Mouse (Mus musculus) hindbrain, postnatal 0 days (tissue): ENCODE data around the gene Lrrc46. TPM values are rescaled to one million over a fixed set of nuclear protein-coding genes. Genes with fewer than 3 reads are reported as not detected.

Experiments
- ATAC-seq: fragments of 200-750 bp; cut with Nextera tagmentation; 2 replicates; pipeline ENCODE4 v1.8.0; 2017; ENCODE audit warnings: mild to moderate bottlenecking, moderate TSS enrichment, moderate library complexity
- DNase-seq: peaks from one replicate; pipeline ENCODE4 v3.0.0-alpha.2; 2015; ENCODE audit warnings: low spot score
- H3K27ac ChIP-seq: fragments of 300-500 bp; sonication (generic); 2 replicates; pipeline ENCODE4 v1.5.1; 2014; ENCODE audit warnings: mild to moderate bottlenecking
- H3K27me3 ChIP-seq: fragments of 300-500 bp; sonication (generic); 2 replicates; pipeline ENCODE4 v1.6.1; 2014; ENCODE audit warnings: low read length, mixed read lengths; ENCODE audit not compliant: insufficient read depth
- H3K36me3 ChIP-seq: fragments of 300-500 bp; sonication (generic); 2 replicates; pipeline ENCODE4 v1.6.1; 2014; ENCODE audit warnings: low read length, mixed read lengths; ENCODE audit not compliant: insufficient read depth
- H3K4me1 ChIP-seq: fragments of 300-500 bp; sonication (generic); 2 replicates; pipeline ENCODE4 v1.6.1; 2014; ENCODE audit warnings: antibody characterized with exemption, low read length, mixed read lengths; ENCODE audit not compliant: insufficient read depth
- H3K4me2 ChIP-seq: fragments of 300-500 bp; sonication (generic); 2 replicates; pipeline ENCODE4 v1.6.1; 2014; ENCODE audit warnings: low read depth, mild to moderate bottlenecking, low read length, moderate library complexity, mixed read lengths
- H3K4me3 ChIP-seq: fragments of 300-500 bp; sonication (generic); 2 replicates; pipeline ENCODE4 v1.5.1; 2014; ENCODE audit warnings: low read length
- H3K9ac ChIP-seq: fragments of 300-500 bp; sonication (generic); replicated peaks from 2 replicates; pipeline ENCODE4 v1.6.1; 2014; ENCODE audit warnings: mild to moderate bottlenecking, low read length, moderate library complexity, mixed read lengths
- H3K9me3 ChIP-seq: fragments of 300-500 bp; sonication (generic); 2 replicates; pipeline ENCODE4 v1.6.1; 2016; ENCODE audit warnings: low read length, mixed read lengths
- CTCF ChIP-seq: IDR thresholded peaks from 2 replicates; pipeline ENCODE4 v1.5.1; 2016; ENCODE audit warnings: antibody characterized with exemption, control low read depth, low read depth
- WGBS: fragments of 180-500 bp; shearing (Covaris S2); extraction: QIAGEN DNeasy Blood & Tissue Kit; methylation state at CpG from one replicate; pipeline ENCODE4 v1.1.7; 2014; 5-methylcytosine and 5-hydroxymethylcytosine counted together
- microRNA-seq, 2 experiments: library from miRNA; unstranded; fragments of <30 nt; microRNA quantifications; one replicate each; pipeline ENCODE4; 2016
- polyA plus RNA-seq: library from polyadenylated mRNA; unstranded; fragments of >200 nt; fragmentation: Nextera tagmentation; extraction: Ambion mirVana; gene quantifications from 2 replicates; pipeline ENCODE4 v1.2.1, GENCODE M21; 2015
- total RNA-seq: library from RNA; depleted of rRNA; stranded (reverse); fragments of >200 nt; gene quantifications from 2 replicates; pipeline ENCODE4 v1.2.3, GENCODE M21; 2014; rRNA removed

Gene Lrrc46
- total and polyA plus RNA-seq, 2 experiments from 2014 or later, result 3.5 TPM

DNA sequence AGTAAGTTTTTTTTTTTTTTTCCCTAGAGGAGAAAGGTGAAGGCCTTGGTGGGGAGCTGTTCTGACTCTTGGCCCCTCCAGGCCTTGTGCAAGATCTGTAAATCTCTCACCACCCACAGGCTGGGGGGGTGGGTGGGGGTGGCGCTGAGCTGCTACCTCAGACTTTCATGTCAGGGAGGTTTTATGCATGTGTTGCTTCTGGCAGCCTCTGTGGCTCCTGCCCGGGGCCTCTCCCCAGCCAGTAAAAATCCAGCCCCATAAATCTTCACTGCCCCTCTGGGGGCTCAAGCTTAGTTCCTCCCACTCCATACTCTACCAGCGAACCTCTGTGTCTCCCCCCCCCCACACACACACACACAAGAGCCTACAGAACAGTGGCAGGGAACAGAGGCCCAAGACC lies 54.7 kb downstream of the Lrrc46 start:
- no peak overlapping the region for H3K4me3 ChIP-seq
- H3K4me2 ChIP-seq, result no peak overlapping the region
- H3K27me3 ChIP-seq, result 0 out of 2 replicates have a peak, but pooled peaks cover 5% of the 10 kb centered on the region
- no peak overlapping the region for H3K9ac ChIP-seq
- no peaks in the 10 kb centered on the region for H3K36me3 ChIP-seq
- WGBS, result 56% methylated on average over 3 of the region's 3 CpGs
- ATAC-seq (no peak), DNase-seq (no peak)
- no peaks in the 10 kb centered on the region for H3K9me3 ChIP-seq
- peaks cover 5% of the 10 kb centered on the region; the same call in 1 of the 2 replicates for H3K4me1 ChIP-seq
- no peak overlapping the region for H3K27ac ChIP-seq
- no peak for TF ChIP-seq CTCF

DNA sequence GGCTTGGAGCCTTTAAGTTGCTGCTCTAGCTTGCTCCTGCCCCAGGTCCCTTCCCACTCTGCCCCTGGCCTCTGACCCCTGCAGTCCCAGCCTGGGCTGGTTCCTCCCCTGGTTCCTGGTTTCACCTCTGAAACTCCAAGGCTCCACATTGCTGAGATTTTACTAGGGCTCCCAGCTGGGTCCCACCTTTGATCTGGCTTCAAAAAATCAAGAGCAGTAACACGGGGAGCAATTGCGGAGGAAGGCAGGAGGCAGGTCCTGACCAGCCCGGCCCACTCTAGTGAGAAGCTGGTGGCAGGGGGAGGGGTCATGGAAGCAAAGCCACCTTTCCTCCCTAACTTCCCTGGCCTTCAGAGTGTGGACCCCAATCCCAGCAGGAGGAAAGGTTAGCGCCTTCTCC lies 56.3 kb downstream of the Lrrc46 start:
- WGBS, result 31% methylated on average over 4 of the region's 4 CpGs
- Histone ChIP-seq H3K27me3 (0 out of 2 replicates have a peak, but pooled peaks cover 5% of the 10 kb centered on the region), H3K9ac (no peak overlapping the region), H3K36me3 (no peaks in the 10 kb centered on the region), H3K4me3 (no peak overlapping the region), H3K27ac (no peak overlapping the region), H3K4me1 (peaks cover 5% of the 10 kb centered on the region; the same call in 1 of the 2 replicates), H3K9me3 (no peaks in the 10 kb centered on the region), H3K4me2 (no peak overlapping the region)
- ATAC-seq (no peak), DNase-seq (no peak)
- TF ChIP-seq CTCF, result no peak

Small RNA genes lying within 50 kb of the gene (microRNA-seq; reads per million reads assigned to microRNA genes)
- gene Mir8103, result 0.53 to 0.72 reads per million in 2 experiments

Other genes starting within 250 kb of the Lrrc46 start
- 91.4 and 92.8 TPM in 2 replicates for gene Nfe2l1, start 211.4 kb downstream of the Lrrc46 start, total RNA-seq
- 67.2 and 69.0 TPM in 2 replicates for gene Nfe2l1, start 211.4 kb downstream of the Lrrc46 start, polyA plus RNA-seq
- gene Copz2, start 191.5 kb downstream of the Lrrc46 start, total RNA-seq, result 6.3 and 12.6 TPM in 2 replicates
- gene Copz2, start 191.5 kb downstream of the Lrrc46 start, polyA plus RNA-seq, result 26.4 and 28.1 TPM in 2 replicates
- 44.9 and 56.5 TPM in 2 replicates for gene Cdk5rap3, start 124.9 kb downstream of the Lrrc46 start, total RNA-seq
- 77.1 and 87.8 TPM in 2 replicates for gene Cdk5rap3, start 124.9 kb downstream of the Lrrc46 start, polyA plus RNA-seq
- 0.10 and 0.75 TPM in 2 replicates for gene Prr15l, start 113.3 kb downstream of the Lrrc46 start, total RNA-seq
- 0.19 and 0.71 TPM in 2 replicates for gene Prr15l, start 113.3 kb downstream of the Lrrc46 start, polyA plus RNA-seq
- gene Pnpo, start 97.4 kb downstream of the Lrrc46 start, total RNA-seq, result 31.5 and 37.2 TPM in 2 replicates
- 37.3 and 38.3 TPM in 2 replicates for gene Pnpo, start 97.4 kb downstream of the Lrrc46 start, polyA plus RNA-seq
- 7.3 and 8.8 TPM in 2 replicates for gene Sp2, start 58.4 kb downstream of the Lrrc46 start, total RNA-seq
- 11.9 and 14.4 TPM in 2 replicates for gene Sp2, start 58.4 kb downstream of the Lrrc46 start, polyA plus RNA-seq
- gene Sp6, start 28.0 kb downstream of the Lrrc46 start, total RNA-seq, result 0.18 and 0.99 TPM in 2 replicates
- 0.38 and 0.54 TPM in 2 replicates for gene Sp6, start 28.0 kb downstream of the Lrrc46 start, polyA plus RNA-seq
- 10.5 and 24.0 TPM in 2 replicates for gene Scrn2, start 11.5 kb downstream of the Lrrc46 start, total RNA-seq
- 12.4 and 13.8 TPM in 2 replicates for gene Scrn2, start 11.5 kb downstream of the Lrrc46 start, polyA plus RNA-seq
- gene Mrpl10, start 153 bp upstream of the Lrrc46 start, total RNA-seq, result 64.6 and 69.3 TPM in 2 replicates
- gene Mrpl10, start 153 bp upstream of the Lrrc46 start, polyA plus RNA-seq, result 64.9 and 66.6 TPM in 2 replicates
- 11.5 and 14.6 TPM in 2 replicates for gene Osbpl7, start 9.2 kb upstream of the Lrrc46 start, total RNA-seq
- gene Osbpl7, start 9.2 kb upstream of the Lrrc46 start, polyA plus RNA-seq, result 12.5 and 13.2 TPM in 2 replicates
- gene Tbx21, start 73.9 kb upstream of the Lrrc46 start, total RNA-seq, result 0.89 TPM in 1 of 2 replicates, not detected in the other
- 0.11 and 0.16 TPM in 2 replicates for gene Tbx21, start 73.9 kb upstream of the Lrrc46 start, polyA plus RNA-seq
- gene Tbkbp1, start 110.1 kb upstream of the Lrrc46 start, total RNA-seq, result 45.4 and 53.8 TPM in 2 replicates
- 9.6 and 10.1 TPM in 2 replicates for gene Tbkbp1, start 110.1 kb upstream of the Lrrc46 start, polyA plus RNA-seq
- 97.9 and 100 TPM in 2 replicates for gene Kpnb1, start 146.5 kb upstream of the Lrrc46 start, total RNA-seq
- gene Kpnb1, start 146.5 kb upstream of the Lrrc46 start, polyA plus RNA-seq, result 26.1 and 26.9 TPM in 2 replicates
- gene Npepps, start 239.2 kb upstream of the Lrrc46 start, total RNA-seq, result 35.0 and 69.2 TPM in 2 replicates
- 99.8 and 102 TPM in 2 replicates for gene Npepps, start 239.2 kb upstream of the Lrrc46 start, polyA plus RNA-seq